In the genomic region with DNA sequence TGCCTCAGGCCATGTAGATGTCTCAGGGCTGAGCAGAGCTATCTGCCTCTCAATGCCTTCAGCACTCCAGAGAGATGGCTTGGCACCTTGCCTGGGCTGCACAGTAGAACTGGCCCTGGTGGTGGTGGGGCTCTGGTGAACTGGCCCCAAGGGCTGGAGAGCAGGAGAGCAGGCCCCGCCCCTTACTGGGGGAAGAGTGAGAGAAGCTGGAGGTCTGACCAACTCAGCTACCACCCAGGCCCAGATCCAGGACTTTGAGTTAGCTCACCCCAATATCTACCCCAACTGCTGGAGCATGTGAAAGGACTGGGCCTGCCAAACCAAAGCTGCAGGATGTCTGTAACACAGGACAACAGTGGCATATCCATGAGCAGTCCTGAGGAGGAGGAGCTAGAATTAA, we compare ENCODE assay signal across 8 mouse cellular contexts. TPM values are rescaled to one million over a fixed set of nuclear protein-coding genes. Genes with fewer than 3 reads are reported as not detected.
A peak's percentile ranks its signal among the peaks of the same experiment; 100 is the strongest.
DNase-seq lines count a peak whose midpoint lies in the region; ATAC-seq and TF ChIP-seq lines count a peak whose summit lies in the region.

No protein-coding gene starts in this region.

- no peak overlapping the region for H3K4me3 ChIP-seq in heart, embryonic 11.5 days (ENCODE audit: low read depth, low read length)
- no peak overlapping the region for H3K4me3 ChIP-seq in limb, embryonic 14.5 days (replicated peaks; ENCODE audit: low read length)
- no peak overlapping the region for H3K4me3 ChIP-seq in liver, embryonic 11.5 days (ENCODE audit: low read depth, low read length)

- peak overlapping the region; percentile 25; the same call in 1 of the 2 replicates for H3K27ac ChIP-seq in heart, embryonic 11.5 days (ENCODE audit: low read depth, low read length)
- peak overlapping the region; percentile 26; the same call in 1 of the 2 replicates for H3K27ac ChIP-seq in limb, embryonic 14.5 days (replicated peaks; ENCODE audit: low read depth, low read length)
- no peak overlapping the region for H3K27ac ChIP-seq in liver, embryonic 11.5 days (ENCODE audit: low read depth, low read length)

- peaks cover 10% of the 10 kb centered on the region; the same call in 1 of the 2 replicates for H3K4me1 ChIP-seq in heart, embryonic 11.5 days (ENCODE audit: control insufficient read depth, insufficient read depth, low read length)
- peaks cover 11% of the 10 kb centered on the region for H3K4me1 ChIP-seq in limb, embryonic 14.5 days (ENCODE audit: control insufficient read depth, insufficient read depth, low read length)
- no peaks in the 10 kb centered on the region for H3K4me1 ChIP-seq in liver, embryonic 11.5 days (replicated peaks; ENCODE audit: control insufficient read depth, insufficient read depth, low read length)

- no peaks in the 10 kb centered on the region for H3K36me3 ChIP-seq in heart, embryonic 11.5 days (ENCODE audit: control insufficient read depth, insufficient read depth, low read length)
- no peaks in the 10 kb centered on the region for H3K36me3 ChIP-seq in limb, embryonic 14.5 days (ENCODE audit: control insufficient read depth, insufficient read depth, low read length)
- H3K36me3 ChIP-seq in liver, embryonic 11.5 days (ENCODE audit: control insufficient read depth, insufficient read depth, low read length), result no peaks in the 10 kb centered on the region

- peak; percentile 17 for DNase-seq in kidney, postnatal 14 days
- DNase-seq in kidney, adult 8-10 months, result no peak
- peak; percentile 66 for DNase-seq in 3134 (ENCODE audit: extremely low read depth, insufficient read length, low spot score)
- peak; percentile 65 for DNase-seq in adrenal gland, postnatal 25 days
- DNase-seq in limb, embryonic 14.5 days (ENCODE audit: low spot score), result no peak
- no peak for DNase-seq in frontal cortex, postnatal 36 days (ENCODE audit: low spot score in 2 of 2)
- no peak for DNase-seq in liver, embryonic 11.5 days (ENCODE audit: low spot score)

- H3K27me3 ChIP-seq in heart, embryonic 11.5 days (ENCODE audit: control insufficient read depth, insufficient read depth, low read length), result no peaks in the 10 kb centered on the region
- no peaks in the 10 kb centered on the region for H3K27me3 ChIP-seq in limb, embryonic 14.5 days (ENCODE audit: control insufficient read depth, insufficient read depth, low read length)
- no peaks in the 10 kb centered on the region for H3K27me3 ChIP-seq in liver, embryonic 11.5 days (replicated peaks; ENCODE audit: control insufficient read depth, insufficient read depth, low read length)

- no peaks in the 10 kb centered on the region for H3K9me3 ChIP-seq in heart, embryonic 11.5 days (replicated peaks; ENCODE audit: control insufficient read depth, low read length)
- H3K9me3 ChIP-seq in limb, embryonic 14.5 days (ENCODE audit: control insufficient read depth, low read length), result no peaks in the 10 kb centered on the region
- no peaks in the 10 kb centered on the region for H3K9me3 ChIP-seq in liver, embryonic 11.5 days (ENCODE audit: control insufficient read depth, low read length)

- no peak for TF ChIP-seq POLR2A in limb, embryonic 14.5 days (IDR thresholded peaks at IDR 0.05; ENCODE audit: borderline replicate concordance, extremely low read depth, insufficient read depth, insufficient read length)

- 67% methylated on average over 1 of the region's 1 CpGs for WGBS in heart, embryonic 11.5 days (ENCODE audit: insufficient replicate concordance)
- WGBS in limb, embryonic 14.5 days, result 86% methylated on average over 1 of the region's 1 CpGs
- 82% methylated on average over 1 of the region's 1 CpGs for WGBS in liver, embryonic 11.5 days

- no peak overlapping the region for H3K9ac ChIP-seq in heart, embryonic 11.5 days (ENCODE audit: low read depth, low read length)
- H3K9ac ChIP-seq in limb, embryonic 14.5 days (ENCODE audit: low read depth, low read length, severe bottlenecking), result no peak overlapping the region
- H3K9ac ChIP-seq in liver, embryonic 11.5 days (ENCODE audit: low read depth, low read length), result no peak overlapping the region

- peak; percentile 52; the same call in 1 of the 2 replicates for ATAC-seq in heart, embryonic 11.5 days (replicated peaks; ENCODE audit: insufficient number of reproducible peaks, low FRiP score, low TSS enrichment)
- no peak for ATAC-seq in limb, embryonic 14.5 days (ENCODE audit: low FRiP score, low read depth)
- ATAC-seq in liver, embryonic 11.5 days (replicated peaks; ENCODE audit: low FRiP score), result no peak; the same call in 1 of the 2 replicates

- H3K4me2 ChIP-seq in heart, embryonic 11.5 days, result no peak overlapping the region
- no peak overlapping the region for H3K4me2 ChIP-seq in limb, embryonic 14.5 days (replicated peaks; ENCODE audit: low read depth, low read length, severe bottlenecking)
- no peak overlapping the region for H3K4me2 ChIP-seq in liver, embryonic 11.5 days

RNA-seq across cellular contexts. Expression of a gene that starts 33.7 kb away (rescaled TPM):
- 89.6 and 113 TPM in 2 replicates for total RNA-seq in adrenal gland, postnatal 25 days (2021)
- 168 and 188 TPM in 2 replicates for polyA plus RNA-seq in heart, embryonic 11.5 days (2014; fragmentation: Nextera tagmentation; extraction: Ambion mirVana)
- polyA plus RNA-seq in limb, embryonic 14.5 days (2012; rRNA removed), result 74.3 and 91.7 TPM in 2 replicates
- 128 and 134 TPM in 2 replicates for polyA plus RNA-seq in limb, embryonic 14.5 days (2014; fragmentation: Nextera tagmentation; extraction: Ambion mirVana)
- 57.6 and 61.9 TPM in 2 replicates for polyA plus RNA-seq in liver, embryonic 11.5 days (2014; fragmentation: Nextera tagmentation; extraction: Ambion mirVana)

Comparison
In these comparisons a context has a peak if more than half of its experiments do, and no peak if none do; other contexts are left out.
1. DNase-seq: peak in kidney, postnatal 14 days (single experiment), 3134 (single experiment) and adrenal gland, postnatal 25 days (single experiment); none in kidney, adult 8-10 months (0 of 2), limb, embryonic 14.5 days (single experiment), frontal cortex, postnatal 36 days (0 of 2) and liver, embryonic 11.5 days (single experiment).